Mouse (Mus musculus) MEL (cell line): ENCODE measurements around the gene Plekhg2.

Experiments
- CTCF ChIP-seq, 3 experiments: IDR thresholded peaks in 2 of 3; conservative IDR thresholded peaks in 1 of 3; 2 replicates each; pipeline ENCODE4 v1.5.1; 2011 to 2012; ENCODE audit warnings: low read length in 3 of 3, low read depth in 2 of 3, mild to moderate bottlenecking in 2 of 3, improper control_type of control experiment in 1 of 3, inconsistent platforms in 1 of 3, mixed read lengths in 1 of 3, moderate library complexity in 1 of 3; ENCODE audit not compliant: control insufficient read depth in 1 of 3, insufficient read depth in 1 of 3, poor library complexity in 1 of 3, severe bottlenecking in 1 of 3
- EP300 ChIP-seq, 2 experiments: IDR thresholded peaks; 2 replicates each; pipeline ENCODE4 v1.6.1; 2011; ENCODE audit warnings: improper control_type of control experiment in 2 of 2, low read length in 2 of 2, low read depth in 1 of 2, mild to moderate bottlenecking in 1 of 2
- GATA1 ChIP-seq: IDR thresholded peaks from 2 replicates; pipeline ENCODE4 v1.6.1; 2011; ENCODE audit warnings: low read depth, low read length, improper control_type of control experiment
- HCFC1 ChIP-seq: IDR thresholded peaks from 2 replicates; pipeline ENCODE4 v1.6.1; 2012; ENCODE audit warnings: low read depth, mild to moderate bottlenecking, inconsistent platforms, low read length, improper control_type of control experiment, moderate library complexity
- KAT2A ChIP-seq: conservative IDR thresholded peaks from 2 replicates; pipeline ENCODE4 v1.6.1; 2012; ENCODE audit warnings: low read depth, low read length, improper control_type of control experiment, inconsistent platforms
- MAFK ChIP-seq: IDR thresholded peaks from 2 replicates; pipeline ENCODE4 v1.6.1; 2011; ENCODE audit warnings: low read depth, mild to moderate bottlenecking, low read length, improper control_type of control experiment, borderline replicate concordance
- MEF2A ChIP-seq: IDR thresholded peaks from 2 replicates; pipeline ENCODE4 v1.6.1; 2014; ENCODE audit warnings: low read depth, mild to moderate bottlenecking, inconsistent platforms, low read length, improper control_type of control experiment; ENCODE audit not compliant: poor library complexity, insufficient replicate concordance, severe bottlenecking; ENCODE audit errors: extremely low read depth
- POLR2A ChIP-seq, 2 experiments: IDR thresholded peaks; 2 replicates each; pipeline ENCODE4 v1.6.1; 2011 to 2012; ENCODE audit warnings: low read length in 2 of 2, mild to moderate bottlenecking in 2 of 2, control low read depth in 1 of 2, improper control_type of control experiment in 1 of 2, low read depth in 1 of 2, moderate library complexity in 1 of 2; ENCODE audit not compliant: control insufficient read depth in 1 of 2, insufficient read depth in 1 of 2, poor library complexity in 1 of 2
- RAD21 ChIP-seq: IDR thresholded peaks from 2 replicates; pipeline ENCODE4 v1.6.1; 2011; ENCODE audit warnings: mild to moderate bottlenecking, low read depth, low read length, improper control_type of control experiment
- SIN3A ChIP-seq: IDR thresholded peaks from 2 replicates; pipeline ENCODE4 v1.6.1; 2012; ENCODE audit warnings: low read length, improper control_type of control experiment, inconsistent platforms
- TAL1 ChIP-seq: IDR thresholded peaks from 2 replicates; pipeline ENCODE4 v1.6.1; 2012; ENCODE audit warnings: mild to moderate bottlenecking, inconsistent platforms, low read length, moderate library complexity, mixed read lengths
- TBP ChIP-seq: IDR thresholded peaks from 2 replicates; pipeline ENCODE4 v1.8.0; 2011; ENCODE audit warnings: low read depth, low read length, improper control_type of control experiment
- ZMIZ1 ChIP-seq: IDR thresholded peaks from 2 replicates; pipeline ENCODE4 v1.6.1; 2012; ENCODE audit warnings: low read depth, mild to moderate bottlenecking, inconsistent platforms, low read length, improper control_type of control experiment, moderate library complexity
- ZNF384 ChIP-seq: IDR thresholded peaks from 2 replicates; pipeline ENCODE4 v1.6.1; 2012; ENCODE audit warnings: low read depth, mild to moderate bottlenecking, inconsistent platforms, low read length, improper control_type of control experiment

- TF ChIP-seq TAL1 (no peak), POLR2A (IDR thresholded peaks at IDR 0.05; ENCODE audit: control insufficient read depth in 1 of 2, insufficient read depth in 1 of 2, low read depth in 1 of 2, low read length in 2 of 2, poor library complexity in 1 of 2) (no peak), EP300 (IDR thresholded peaks at IDR 0.05; ENCODE audit: low read depth in 1 of 2, low read length in 2 of 2) (no peak), MAFK (no peak), CTCF (IDR thresholded peaks at IDR 0.05 in 2 of 3, conservative IDR thresholded peaks at IDR 0.05 in 1 of 3; ENCODE audit: control insufficient read depth in 1 of 3, insufficient read depth in 1 of 3, low read depth in 2 of 3, low read length in 3 of 3, poor library complexity in 1 of 3, severe bottlenecking in 1 of 3) (no peak), SIN3A (no peak), MEF2A (no peak), ZMIZ1 (no peak), RAD21 (no peak), ZNF384 (no peak), HCFC1 (no peak), GATA1 (no peak), KAT2A (no peak), TBP (no peak)
Measured at GRCm38 (mm10) chr7:28410841-28411475, 38.6 kb upstream of the Plekhg2 start.
